Mouse (Mus musculus): Measurements from ENCODE around the gene Krtap13-1. TPM values are rescaled to one million over a fixed set of nuclear protein-coding genes. Genes with fewer than 3 reads are reported as not detected.

Gene Krtap13-1
- total RNA-seq, 1 experiment from 2014 or later: not detected

Other genes starting within 250 kb of the Krtap13-1 start
- not detected in 2 replicates for gene Cldn17, start 221.9 kb upstream of the Krtap13-1 start, total RNA-seq (2017)
- not detected in 2 replicates for gene Cldn8, start 165.7 kb upstream of the Krtap13-1 start, total RNA-seq (2017)
- gene Krtap24-1, start 116.6 kb upstream of the Krtap13-1 start, total RNA-seq (2017): not detected in 2 replicates
- gene 2310079G19Rik, start 101.2 kb upstream of the Krtap13-1 start, total RNA-seq (2017): not detected in 2 replicates
- not detected in 2 replicates for gene Krtap26-1, start 81.1 kb upstream of the Krtap13-1 start, total RNA-seq (2017)
- gene Krtap27-1, start 57.2 kb upstream of the Krtap13-1 start, total RNA-seq (2017): not detected in 2 replicates
- gene 2310061N02Rik, start 20.9 kb upstream of the Krtap13-1 start, total RNA-seq (2017): not detected in 2 replicates
- not detected in 2 replicates for gene Krtap13, start 22.8 kb downstream of the Krtap13-1 start, total RNA-seq (2017)
- not detected in 2 replicates for gene 2310034C09Rik, start 30.0 kb downstream of the Krtap13-1 start, total RNA-seq (2017)
- gene 2310057N15Rik, start 45.3 kb downstream of the Krtap13-1 start, total RNA-seq (2017): not detected in 2 replicates
- gene Gm5965, start 49.0 kb downstream of the Krtap13-1 start, total RNA-seq (2017): not detected in 2 replicates
- not detected in 2 replicates for gene Gm20741, start 83.4 kb downstream of the Krtap13-1 start, total RNA-seq (2017)
- gene Krtap15, start 91.4 kb downstream of the Krtap13-1 start, total RNA-seq (2017): not detected in 2 replicates
- not detected in 2 replicates for gene Krtap14, start 97.3 kb downstream of the Krtap13-1 start, total RNA-seq (2017)
- not detected in 2 replicates for gene Krtap19-1, start 140.5 kb downstream of the Krtap13-1 start, total RNA-seq (2017)
- gene Krtap19-2, start 145.4 kb downstream of the Krtap13-1 start, total RNA-seq (2017): not detected in 2 replicates
- not detected in 2 replicates for gene Krtap19-3, start 149.2 kb downstream of the Krtap13-1 start, total RNA-seq (2017)
- not detected in 2 replicates for gene Krtap19-4, start 156.2 kb downstream of the Krtap13-1 start, total RNA-seq (2017)
- not detected in 2 replicates for gene Krtap19-5, start 167.6 kb downstream of the Krtap13-1 start, total RNA-seq (2017)
- gene Krtap19-9b, start 203.4 kb downstream of the Krtap13-1 start, total RNA-seq (2017): not detected in 2 replicates
- not detected in 2 replicates for gene Krtap16-3, start 234.0 kb downstream of the Krtap13-1 start, total RNA-seq (2017)

Measured in hematopoietic stem cell, adult 5-6 weeks (primary cell).